Mouse (Mus musculus): Measurements from ENCODE around the gene Slc17a2.
"Not testable (repeated sequence)": the region's sequence is repeated elsewhere in the genome, so short reads cannot be mapped to it uniquely, and the experiment has no call there.

The Slc17a2 gene

GRCm38 (mm10) chr13:23806422-23807052 is at the start of gene Slc17a2:
Gene Slc17a2, plus strand, starts transcription at chr13:23806993.
- no peak for DNase-seq (ENCODE audit: low read depth in 2 of 2, low spot score in 2 of 2)

- DNase-seq (ENCODE audit: low read depth in 2 of 2, low spot score in 2 of 2), result no peak
Observed at GRCm38 (mm10) chr13:23757211-23757773, 49.5 kb upstream of the Slc17a2 start.

- DNase-seq (ENCODE audit: low read depth in 2 of 2, low spot score in 2 of 2), result no peak
Observed at GRCm38 (mm10) chr13:23757921-23758320, 48.9 kb upstream of the Slc17a2 start.

DNA sequence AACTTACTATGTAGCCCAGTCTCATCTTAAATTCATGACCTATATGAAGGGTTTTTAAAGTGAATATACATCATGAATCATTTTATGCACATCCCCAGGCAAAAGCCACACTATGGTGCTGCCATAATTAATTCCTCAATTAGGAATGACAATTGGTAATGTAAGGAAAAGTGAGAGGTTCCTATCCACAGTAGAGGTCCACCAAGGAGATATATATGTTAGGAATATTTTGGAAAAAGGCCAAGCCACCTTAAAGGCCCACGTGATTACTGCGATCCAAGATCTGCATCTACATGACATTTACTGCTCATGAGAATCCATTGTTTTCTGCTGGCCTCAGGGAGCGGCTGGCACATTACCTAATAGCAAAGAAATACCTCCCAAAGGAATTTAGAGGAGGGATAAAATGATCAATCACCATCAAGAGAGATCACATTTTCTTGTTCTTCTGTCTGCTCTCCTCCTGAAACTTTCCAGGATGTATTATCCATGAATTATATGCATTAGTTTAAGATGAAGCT is 47.5 kb upstream of the Slc17a2 start:
- no peak for DNase-seq (ENCODE audit: low read depth in 2 of 2, low spot score in 2 of 2)

- no peak for DNase-seq (ENCODE audit: low read depth in 2 of 2, low spot score in 2 of 2)
Observed at GRCm38 (mm10) chr13:23759916-23760239, 46.9 kb upstream of the Slc17a2 start.

GRCm38 (mm10) chr13:23760240-23760971 is 46.4 kb upstream of the Slc17a2 start:
- DNase-seq (ENCODE audit: low read depth in 2 of 2, low spot score in 2 of 2), result peak in 1 of 2 experiments; percentile 36

- peak; percentile 97 to 99 for DNase-seq (ENCODE audit: low read depth in 2 of 2, low spot score in 2 of 2)
Observed at GRCm38 (mm10) chr13:23760972-23761864, 45.6 kb upstream of the Slc17a2 start, which contains the start of gene Hist1h4a. Gene Hist1h4a, minus strand, starts transcription at chr13:23761230.

GRCm38 (mm10) chr13:23761871-23762821 is 44.6 kb upstream of the Slc17a2 start, which contains the start of gene Hist1h3a:
Gene Hist1h3a, minus strand, starts transcription at chr13:23762386.
- peak; percentile 52 for DNase-seq (ENCODE audit: low read depth in 2 of 2, low spot score in 2 of 2)

GRCm38 (mm10) chr13:23763242-23763585 is 43.6 kb upstream of the Slc17a2 start:
- DNase-seq (ENCODE audit: low read depth in 2 of 2, low spot score in 2 of 2), result no peak

DNA sequence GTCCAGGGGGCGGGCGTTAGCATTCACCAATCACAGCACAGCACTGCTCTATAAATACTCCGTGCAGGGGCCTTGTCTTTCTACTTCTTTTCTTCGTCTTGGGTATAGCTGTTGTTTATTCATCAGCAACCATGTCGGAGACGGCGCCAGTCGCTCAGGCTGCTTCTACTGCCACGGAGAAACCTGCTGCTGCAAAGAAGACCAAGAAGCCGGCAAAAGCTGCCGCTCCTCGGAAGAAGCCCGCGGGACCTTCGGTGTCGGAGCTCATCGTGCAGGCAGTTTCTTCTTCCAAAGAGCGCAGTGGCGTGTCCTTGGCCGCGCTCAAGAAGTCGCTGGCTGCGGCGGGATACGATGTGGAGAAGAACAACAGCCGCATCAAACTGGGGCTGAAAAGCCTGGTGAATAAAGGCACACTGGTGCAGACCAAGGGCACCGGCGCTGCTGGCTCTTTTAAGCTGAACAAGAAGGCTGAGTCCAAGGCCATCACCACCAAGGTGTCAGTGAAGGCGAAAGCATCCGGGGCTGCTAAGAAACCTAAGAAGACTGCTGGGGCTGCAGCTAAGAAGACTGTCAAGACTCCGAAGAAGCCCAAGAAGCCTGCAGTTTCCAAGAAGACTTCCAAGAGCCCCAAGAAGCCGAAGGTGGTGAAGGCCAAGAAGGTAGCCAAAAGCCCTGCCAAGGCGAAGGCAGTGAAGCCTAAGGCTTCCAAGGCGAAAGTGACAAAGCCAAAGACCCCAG is 43.0 kb upstream of the Slc17a2 start, which contains the start of gene Hist1h1a:
TSS of gene Hist1h1a (plus strand) at position 81 of the 738 bp plus-strand sequence.
- DNase-seq (ENCODE audit: low read depth in 2 of 2, low spot score in 2 of 2), result peak; percentile 67 to 76

GRCm38 (mm10) chr13:23764324-23765171 is 42.2 kb upstream of the Slc17a2 start:
- no peak for DNase-seq (ENCODE audit: low read depth in 2 of 2, low spot score in 2 of 2)

DNA sequence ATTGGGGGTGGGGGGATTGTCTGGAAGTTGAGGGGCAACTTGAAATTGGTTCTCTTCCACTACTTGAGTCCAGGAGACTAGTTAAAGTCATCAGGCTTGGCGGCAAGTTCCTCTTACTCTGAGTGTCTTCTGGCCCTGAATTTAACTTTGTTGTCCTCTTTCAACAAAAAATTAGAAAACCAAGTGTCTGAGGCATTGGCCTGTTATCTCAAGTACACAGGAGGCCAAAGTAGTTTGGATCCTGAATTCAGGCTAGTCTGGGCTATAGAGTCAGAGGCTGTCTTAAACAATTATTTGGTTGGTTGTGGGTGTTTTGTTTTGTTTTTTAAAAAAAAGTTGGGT is 41.6 kb upstream of the Slc17a2 start:
- no peak for DNase-seq (ENCODE audit: low read depth in 2 of 2, low spot score in 2 of 2)

DNA sequence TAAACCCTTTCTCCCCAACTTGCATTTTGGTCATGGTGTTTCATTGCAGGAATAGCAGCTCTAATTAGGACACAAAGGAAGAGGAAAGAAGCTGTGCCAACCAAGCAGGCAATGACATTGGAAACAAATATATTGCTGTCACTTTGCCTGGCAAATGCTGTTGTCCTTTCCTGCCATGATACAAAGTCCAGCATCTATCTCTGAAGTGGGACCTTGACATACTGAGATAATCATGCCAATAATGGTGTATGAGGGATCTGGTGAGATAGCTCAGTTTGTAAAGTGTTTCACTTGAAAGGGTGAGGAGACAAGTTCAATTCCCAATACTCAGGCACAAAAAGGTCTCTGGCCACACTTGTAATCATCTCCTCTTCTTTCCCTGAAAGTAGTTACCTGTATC is 40.0 kb upstream of the Slc17a2 start:
- DNase-seq (ENCODE audit: low read depth in 2 of 2, low spot score in 2 of 2), result no peak

DNA sequence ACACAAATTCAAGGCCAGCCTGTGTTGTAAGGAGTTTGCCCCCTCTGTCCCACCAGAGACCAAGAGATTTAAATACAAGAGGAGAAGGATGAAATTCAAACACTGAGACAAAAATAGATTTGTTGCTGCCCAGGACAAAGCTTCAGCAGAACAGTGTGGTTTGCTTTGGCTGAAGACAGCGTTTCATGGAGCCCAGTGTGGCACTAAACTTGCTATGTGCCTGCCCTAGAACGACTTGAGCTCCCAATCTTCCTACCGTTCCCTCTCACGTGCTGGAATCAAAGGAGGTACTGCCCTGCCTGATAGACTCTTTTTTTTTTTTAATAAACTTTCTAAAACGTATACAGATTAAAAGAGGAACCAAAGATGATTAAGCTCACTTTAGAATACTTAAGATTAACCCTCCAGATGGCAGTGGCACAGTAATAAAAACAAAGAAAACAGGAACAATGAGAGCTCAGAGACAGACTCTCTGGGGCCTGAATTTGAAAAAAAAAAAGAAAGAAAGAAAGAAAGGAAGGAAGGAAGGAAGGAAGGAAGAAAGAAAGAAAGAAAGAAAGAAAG is 37.9 kb upstream of the Slc17a2 start:
- no peak for DNase-seq (ENCODE audit: low read depth in 2 of 2, low spot score in 2 of 2)

DNA sequence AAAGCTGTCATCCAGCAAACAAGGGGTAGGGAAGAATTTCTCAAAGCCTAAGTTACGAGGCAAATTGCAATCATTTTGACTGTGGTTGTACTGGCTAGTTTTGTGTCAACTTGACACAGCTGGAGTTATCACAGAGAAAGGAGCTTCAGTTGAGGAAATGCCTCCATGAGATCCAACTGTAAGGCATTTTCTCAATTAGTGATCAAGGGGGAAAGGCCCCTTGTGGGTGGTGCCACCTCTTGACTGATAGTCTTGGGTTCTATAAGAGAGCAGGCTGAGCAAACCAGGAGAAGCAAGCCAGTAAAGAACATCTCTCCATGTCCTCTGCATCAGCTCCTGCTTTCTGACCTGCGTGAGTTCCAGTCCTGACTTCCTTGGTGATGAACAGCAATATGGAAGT is 37.2 kb upstream of the Slc17a2 start, which contains the start of gene Trim38:
TSS of gene Trim38 (plus strand) at position 301 of the 400 bp plus-strand sequence.
- DNase-seq (ENCODE audit: low read depth in 2 of 2, low spot score in 2 of 2), result not testable (repeated sequence)

DNA sequence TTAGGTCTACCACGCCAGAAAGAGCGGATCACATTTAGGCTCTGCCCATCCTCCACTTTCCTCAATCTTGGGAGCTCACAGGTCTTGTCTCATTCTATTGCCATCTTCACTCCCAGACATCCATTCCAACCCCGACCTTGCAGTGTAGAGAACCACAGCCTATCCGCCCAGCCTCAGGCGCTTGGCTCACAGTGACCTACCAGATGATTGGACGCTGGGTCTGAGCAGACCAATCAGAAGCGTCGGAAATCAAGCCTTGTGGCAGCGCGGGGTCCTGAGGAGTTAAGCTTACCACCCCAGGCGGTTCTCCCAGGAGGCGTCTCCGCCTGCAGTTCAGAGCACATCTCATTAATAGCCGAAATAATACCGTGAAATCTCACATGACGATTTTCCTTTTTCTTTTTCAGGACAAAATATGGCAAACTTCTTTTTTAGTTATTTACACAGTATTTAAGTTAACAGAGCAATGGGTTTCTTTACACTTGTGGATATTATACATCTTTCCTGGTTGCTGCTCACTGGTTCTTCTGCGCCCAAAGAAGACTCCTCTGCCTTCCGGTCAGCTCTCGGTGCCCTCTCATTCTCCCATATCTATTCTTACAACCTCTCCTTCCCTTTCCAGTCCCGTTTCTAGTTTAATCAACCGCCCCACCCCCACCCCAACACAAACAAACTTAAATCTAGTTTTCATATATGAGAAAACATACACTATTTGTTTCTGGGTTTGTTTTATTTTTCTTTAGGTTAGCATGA is 34.1 kb upstream of the Slc17a2 start:
- no peak for DNase-seq (ENCODE audit: low read depth in 2 of 2, low spot score in 2 of 2)

GRCm38 (mm10) chr13:23778339-23778738 is 28.5 kb upstream of the Slc17a2 start:
- no peak for DNase-seq (ENCODE audit: low read depth in 2 of 2, low spot score in 2 of 2)

Data from CD8-positive naive resting alpha-beta T cell, adult 2 months (primary cell).